Mouse (Mus musculus): ENCODE results near the gene Foxm1. TPM values are rescaled to one million over a fixed set of nuclear protein-coding genes. Genes with fewer than 3 reads are reported as not detected.

Gene Foxm1
- 61.0 and 67.7 TPM in 2 replicates for polyA plus RNA-seq (2016; fragmentation: Nextera tagmentation; extraction: Ambion mirVana)

- peak within 1 kb of the TSS; percentile 93 for H3K27ac ChIP-seq (replicated peaks)
- H3K9ac ChIP-seq (replicated peaks): peak within 1 kb of the TSS; percentile 85
- ATAC-seq (ENCODE audit: low FRiP score, low read depth): peak; percentile 87
- H3K4me3 ChIP-seq: peak within 1 kb of the TSS; percentile 79
- under 1% methylated on average over 66 of the region's 76 CpGs for WGBS
- peak within 1 kb of the TSS; percentile 91 for H3K4me2 ChIP-seq (replicated peaks)
- no peaks in the 10 kb centered on the region for H3K9me3 ChIP-seq
- no peaks in the 10 kb centered on the region for H3K27me3 ChIP-seq
- peaks cover 41% of the 10 kb centered on the region for H3K4me1 ChIP-seq
- H3K36me3 ChIP-seq: peaks cover 32% of the 10 kb centered on the region
Measured at GRCm38 (mm10) chr6:128362381-128363006, at the start of gene Foxm1, which contains the start of gene Rhno1. TSS of gene Foxm1 (plus strand) at chr6:128362967. TSS of gene Rhno1 (minus strand) at chr6:128362911.

DNA sequence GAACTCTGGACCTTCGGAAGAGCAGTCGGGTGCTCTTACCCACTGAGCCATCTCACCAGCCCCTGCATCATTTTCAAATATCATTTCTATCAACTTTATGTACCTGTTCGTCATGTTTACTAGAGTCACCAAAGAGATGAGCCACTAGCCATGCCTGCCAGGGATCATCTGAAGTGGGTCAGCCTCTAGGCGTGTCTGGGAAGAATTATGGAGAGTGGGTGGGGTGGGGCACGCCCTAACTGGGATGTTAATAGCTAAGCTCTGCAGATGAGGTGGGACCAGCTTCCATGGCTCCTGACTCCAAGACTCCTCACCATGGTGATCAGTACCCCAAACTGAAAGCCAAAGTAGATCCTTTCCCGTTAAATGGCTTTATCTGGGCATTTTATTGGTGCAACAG lies 48.0 kb upstream of the Foxm1 start:
- no peaks in the 10 kb centered on the region for H3K36me3 ChIP-seq
- no peak overlapping the region for H3K27ac ChIP-seq (replicated peaks)
- ATAC-seq (ENCODE audit: low FRiP score, low read depth): no peak
- no peak overlapping the region for H3K9ac ChIP-seq (replicated peaks)
- no peaks in the 10 kb centered on the region for H3K4me1 ChIP-seq
- no peaks in the 10 kb centered on the region for H3K9me3 ChIP-seq
- 86% methylated on average over 6 of the region's 6 CpGs for WGBS
- H3K4me3 ChIP-seq: no peak overlapping the region
- H3K4me2 ChIP-seq (replicated peaks): no peak overlapping the region
- H3K27me3 ChIP-seq: no peaks in the 10 kb centered on the region

DNA sequence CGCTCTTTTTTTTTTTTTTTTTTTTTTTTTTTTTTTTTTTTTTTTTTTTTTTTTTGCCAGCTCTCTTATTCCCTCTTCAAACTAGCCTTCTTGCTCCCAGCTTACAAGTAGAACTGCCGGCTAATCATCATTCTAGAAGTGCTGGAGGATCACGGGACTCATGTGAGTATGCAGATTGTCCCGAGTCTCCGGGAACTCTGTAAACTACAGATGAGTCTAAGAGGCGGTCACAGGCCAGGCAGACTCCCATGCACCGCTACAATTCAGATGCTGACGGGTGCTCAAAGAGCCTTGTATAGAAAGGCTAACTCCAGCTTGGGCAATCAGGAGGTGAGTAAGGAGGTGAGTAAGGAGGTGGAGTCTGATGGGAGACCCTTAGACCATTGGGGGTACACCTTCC lies 47.2 kb upstream of the Foxm1 start:
- no peak overlapping the region for H3K9ac ChIP-seq (replicated peaks)
- no peak overlapping the region for H3K4me3 ChIP-seq
- no peak overlapping the region for H3K27ac ChIP-seq (replicated peaks)
- H3K27me3 ChIP-seq: no peaks in the 10 kb centered on the region
- ATAC-seq (ENCODE audit: low FRiP score, low read depth): no peak
- H3K4me2 ChIP-seq (replicated peaks): no peak overlapping the region
- H3K9me3 ChIP-seq: no peaks in the 10 kb centered on the region
- H3K4me1 ChIP-seq: no peaks in the 10 kb centered on the region
- no peaks in the 10 kb centered on the region for H3K36me3 ChIP-seq
- 81% methylated on average over 7 of the region's 8 CpGs for WGBS

- no peaks in the 10 kb centered on the region for H3K27me3 ChIP-seq
- peaks cover 23% of the 10 kb centered on the region for H3K36me3 ChIP-seq
- H3K9me3 ChIP-seq: no peaks in the 10 kb centered on the region
- ATAC-seq (ENCODE audit: low FRiP score, low read depth): peak; percentile 38; the same call in 1 of the 2 replicates
- no peaks in the 10 kb centered on the region for H3K4me1 ChIP-seq
- H3K9ac ChIP-seq (replicated peaks): no peak overlapping the region
- H3K4me3 ChIP-seq: no peak overlapping the region
- no peak overlapping the region for H3K27ac ChIP-seq (replicated peaks)
- WGBS: 15% methylated on average over 4 of the region's 4 CpGs
- H3K4me2 ChIP-seq (replicated peaks): no peak overlapping the region
Measured at GRCm38 (mm10) chr6:128318317-128318716, 44.5 kb upstream of the Foxm1 start.

- H3K4me2 ChIP-seq (replicated peaks): no peak overlapping the region
- H3K9ac ChIP-seq (replicated peaks): no peak overlapping the region
Measured at GRCm38 (mm10) chr6:128334397-128335124, 28.2 kb upstream of the Foxm1 start.

GRCm38 (mm10) chr6:128337467-128337866 lies 25.3 kb upstream of the Foxm1 start:
- Histone ChIP-seq H3K9ac (replicated peaks) (no peak overlapping the region), H3K36me3 (peaks cover 35% of the 10 kb centered on the region), H3K4me1 (peaks cover 8% of the 10 kb centered on the region; the same call in 1 of the 2 replicates), H3K27me3 (no peaks in the 10 kb centered on the region), H3K27ac (replicated peaks) (no peak overlapping the region), H3K4me2 (replicated peaks) (no peak overlapping the region), H3K4me3 (no peak overlapping the region), H3K9me3 (no peaks in the 10 kb centered on the region)
- ATAC-seq (ENCODE audit: low FRiP score, low read depth): no peak
- 80% methylated on average over 7 of the region's 7 CpGs for WGBS

More at GRCm38 (mm10) chr6:128334397-128335124, 28.2 kb upstream of the Foxm1 start:
- ATAC-seq (ENCODE audit: low FRiP score, low read depth): peak; percentile 80
- peaks cover 8% of the 10 kb centered on the region; the same call in 1 of the 2 replicates for H3K4me1 ChIP-seq
- no peaks in the 10 kb centered on the region for H3K27me3 ChIP-seq
- H3K9me3 ChIP-seq: peaks cover 13% of the 10 kb centered on the region
- no peak overlapping the region for H3K27ac ChIP-seq (replicated peaks)
- H3K4me3 ChIP-seq: no peak overlapping the region
- WGBS: 18% methylated on average over 12 of the region's 12 CpGs
- peaks cover 56% of the 10 kb centered on the region for H3K36me3 ChIP-seq

DNA sequence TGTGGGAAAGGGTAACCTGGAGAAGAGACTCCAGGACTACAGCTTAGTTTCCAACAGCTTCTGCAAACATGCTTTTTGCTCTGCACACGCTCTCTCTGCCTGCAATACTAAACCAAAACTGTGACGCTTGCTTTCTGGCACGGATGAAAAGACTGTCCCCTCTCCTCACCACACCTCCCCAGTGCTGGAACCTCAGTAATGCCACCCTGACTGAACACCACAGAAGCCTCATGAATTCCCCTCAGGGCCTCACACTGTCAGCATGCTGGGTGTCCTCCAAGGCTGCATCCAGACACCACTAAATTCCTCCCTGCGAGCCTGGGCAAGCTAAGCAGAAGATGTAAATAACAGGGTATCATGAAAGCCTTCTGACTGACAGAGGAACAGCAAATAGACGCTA lies 23.9 kb upstream of the Foxm1 start:
- peaks cover 26% of the 10 kb centered on the region for H3K36me3 ChIP-seq
- H3K4me1 ChIP-seq: peaks cover 8% of the 10 kb centered on the region; the same call in 1 of the 2 replicates
- H3K27ac ChIP-seq (replicated peaks): 0 out of 2 replicates have a peak overlapping the region, but pooled peaks have one; percentile 4
- H3K27me3 ChIP-seq: no peaks in the 10 kb centered on the region
- no peaks in the 10 kb centered on the region for H3K9me3 ChIP-seq
- no peak overlapping the region for H3K4me2 ChIP-seq (replicated peaks)
- no peak overlapping the region for H3K4me3 ChIP-seq
- no peak for ATAC-seq (ENCODE audit: low FRiP score, low read depth)
- H3K9ac ChIP-seq (replicated peaks): no peak overlapping the region
- 55% methylated on average over 5 of the region's 5 CpGs for WGBS

DNA sequence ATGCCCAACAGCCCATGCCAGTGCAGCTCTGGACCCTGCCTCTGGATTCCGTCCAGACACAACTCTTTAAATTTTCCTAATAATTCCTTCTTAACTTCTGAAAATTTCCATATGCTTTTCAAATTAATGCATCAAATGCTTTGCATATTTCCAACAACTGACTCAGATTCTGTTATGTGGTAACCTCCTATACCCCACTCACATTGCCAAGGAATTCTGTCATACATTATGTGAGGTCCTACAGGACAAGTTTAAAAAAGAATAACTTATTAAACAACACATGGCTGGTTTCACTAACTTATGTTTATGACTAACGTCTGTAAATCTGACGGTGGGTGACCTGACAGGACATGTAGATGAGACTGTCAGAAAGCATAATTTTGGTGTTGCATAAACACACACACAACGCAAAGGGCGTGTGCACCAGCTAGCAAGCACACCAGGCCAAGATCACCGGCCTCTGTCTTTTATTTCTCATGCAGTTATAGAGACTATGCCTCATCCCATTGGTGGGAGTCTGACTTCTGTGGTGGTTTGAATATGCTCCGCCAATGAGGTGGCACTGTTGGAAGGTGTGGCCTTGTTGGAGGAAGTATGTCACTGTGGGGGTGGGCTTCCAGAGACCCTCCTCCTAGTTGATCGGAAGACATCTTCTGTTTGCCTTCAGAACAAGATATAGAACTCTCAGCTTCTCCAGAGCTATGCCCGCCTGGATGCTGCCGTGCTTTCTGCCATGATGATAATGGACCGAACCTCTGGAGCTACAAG lies 20.6 kb upstream of the Foxm1 start:
- no peak overlapping the region for H3K4me3 ChIP-seq
- H3K9ac ChIP-seq (replicated peaks): no peak overlapping the region
- no peaks in the 10 kb centered on the region for H3K4me1 ChIP-seq
- no peaks in the 10 kb centered on the region for H3K27me3 ChIP-seq
- 95% methylated on average over 11 of the region's 11 CpGs for WGBS
- no peak overlapping the region for H3K27ac ChIP-seq (replicated peaks)
- H3K36me3 ChIP-seq: peaks cover 13% of the 10 kb centered on the region
- no peak for ATAC-seq (ENCODE audit: low FRiP score, low read depth)
- H3K4me2 ChIP-seq (replicated peaks): no peak overlapping the region
- H3K9me3 ChIP-seq: no peaks in the 10 kb centered on the region

DNA sequence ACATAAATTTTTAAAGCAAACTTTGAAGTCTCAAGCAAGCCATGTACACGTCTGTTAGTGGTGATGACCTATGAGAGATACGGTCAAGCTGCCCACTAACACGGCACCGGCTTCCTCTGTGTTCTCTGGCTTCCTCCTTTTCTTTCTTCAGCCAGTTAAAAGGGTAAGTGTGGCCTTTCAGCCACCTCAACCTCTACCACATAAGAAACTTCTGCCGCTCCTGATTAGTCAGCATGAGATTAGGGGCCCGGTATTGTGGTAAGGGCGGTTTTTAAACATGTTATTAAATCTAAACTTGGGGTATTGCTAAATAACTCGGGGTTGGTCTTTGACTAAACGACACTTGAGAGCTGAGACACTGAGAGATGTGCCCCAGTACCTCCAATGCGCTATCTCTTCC lies 17.1 kb upstream of the Foxm1 start:
- no peak overlapping the region for H3K9ac ChIP-seq (replicated peaks)
- no peak overlapping the region for H3K4me2 ChIP-seq (replicated peaks)
- H3K36me3 ChIP-seq: peaks cover 17% of the 10 kb centered on the region
- H3K27ac ChIP-seq (replicated peaks): no peak overlapping the region
- no peaks in the 10 kb centered on the region for H3K4me1 ChIP-seq
- no peak for ATAC-seq (ENCODE audit: low FRiP score, low read depth)
- H3K9me3 ChIP-seq: no peaks in the 10 kb centered on the region
- no peaks in the 10 kb centered on the region for H3K27me3 ChIP-seq
- WGBS: 95% methylated on average over 10 of the region's 10 CpGs
- no peak overlapping the region for H3K4me3 ChIP-seq

DNA sequence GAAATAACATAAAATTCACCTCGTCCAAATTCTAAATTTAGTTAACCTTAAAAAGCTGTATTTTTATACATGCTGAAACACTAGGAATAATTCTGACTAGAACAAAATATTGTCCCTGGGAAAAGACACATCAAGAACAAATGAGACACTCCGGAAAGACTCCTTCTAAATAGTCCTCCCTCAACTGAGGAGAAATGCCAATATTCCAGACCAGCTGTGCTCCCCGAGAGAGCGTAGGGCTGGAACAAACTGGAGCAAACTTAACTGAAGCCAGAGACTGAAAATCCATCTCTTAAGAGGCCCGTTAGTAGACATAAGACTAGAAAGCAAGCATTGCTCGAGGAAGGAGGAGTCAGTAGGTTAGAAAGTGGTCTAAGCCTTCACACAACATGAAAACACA lies 16.0 kb upstream of the Foxm1 start:
- no peak overlapping the region for H3K4me3 ChIP-seq
- peaks cover 22% of the 10 kb centered on the region for H3K36me3 ChIP-seq
- no peak for ATAC-seq (ENCODE audit: low FRiP score, low read depth)
- H3K4me1 ChIP-seq: no peaks in the 10 kb centered on the region
- H3K9ac ChIP-seq (replicated peaks): no peak overlapping the region
- no peak overlapping the region for H3K4me2 ChIP-seq (replicated peaks)
- no peaks in the 10 kb centered on the region for H3K9me3 ChIP-seq
- H3K27ac ChIP-seq (replicated peaks): no peak overlapping the region
- WGBS: 90% methylated on average over 6 of the region's 6 CpGs
- no peaks in the 10 kb centered on the region for H3K27me3 ChIP-seq

DNA sequence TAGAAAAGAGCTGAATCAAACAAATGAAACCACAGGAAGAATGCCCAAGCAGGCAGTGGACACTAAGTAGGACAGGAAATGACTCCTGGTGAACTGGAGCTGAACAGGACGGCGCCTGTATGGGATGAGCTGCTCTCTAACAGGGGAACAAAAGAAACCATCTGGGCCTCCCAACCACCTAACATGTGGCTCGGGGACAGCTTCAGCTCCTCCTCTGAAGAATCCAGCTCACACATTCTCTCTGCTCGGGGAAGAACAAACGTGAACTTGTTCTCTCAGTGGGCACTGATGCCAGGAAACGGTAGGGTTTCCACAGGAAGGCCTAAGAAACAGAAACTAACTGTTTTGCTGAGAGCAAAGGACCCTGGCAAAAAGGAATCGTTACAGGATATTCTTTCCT lies 13.1 kb upstream of the Foxm1 start:
- Histone ChIP-seq H3K36me3 (peaks cover 13% of the 10 kb centered on the region), H3K27ac (replicated peaks) (no peak overlapping the region), H3K4me1 (peaks cover 10% of the 10 kb centered on the region), H3K9me3 (no peaks in the 10 kb centered on the region), H3K27me3 (no peaks in the 10 kb centered on the region), H3K9ac (replicated peaks) (no peak overlapping the region), H3K4me3 (no peak overlapping the region), H3K4me2 (replicated peaks) (no peak overlapping the region)
- WGBS: 45% methylated on average over 7 of the region's 7 CpGs
- no peak for ATAC-seq (ENCODE audit: low FRiP score, low read depth)

DNA sequence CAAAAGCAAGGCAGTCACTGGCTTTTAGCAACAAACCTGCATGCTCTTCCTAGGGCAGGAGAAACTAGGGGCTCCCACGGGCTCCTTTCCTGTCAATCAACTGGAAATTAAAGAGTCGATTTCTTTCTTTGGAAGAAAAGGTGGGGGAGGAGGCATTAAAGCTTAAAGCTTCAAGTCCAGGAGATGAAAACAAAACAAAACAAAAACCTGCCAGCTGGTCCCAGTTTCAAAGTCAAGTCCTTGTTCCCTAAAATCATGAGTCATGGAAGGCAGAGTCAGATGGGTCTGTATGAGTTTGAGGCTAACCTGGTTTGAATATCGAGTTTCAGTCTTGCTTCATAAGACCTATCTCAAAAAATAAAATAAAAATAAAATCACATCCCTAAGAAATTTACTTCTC lies 8.6 kb upstream of the Foxm1 start:
- peaks cover 36% of the 10 kb centered on the region for H3K36me3 ChIP-seq
- no peaks in the 10 kb centered on the region for H3K9me3 ChIP-seq
- peaks cover 17% of the 10 kb centered on the region for H3K4me1 ChIP-seq
- H3K27ac ChIP-seq (replicated peaks): no peak overlapping the region
- ATAC-seq (ENCODE audit: low FRiP score, low read depth): no peak
- peak overlapping the region; percentile 69; the same call in 1 of the 2 replicates for H3K4me2 ChIP-seq (replicated peaks)
- WGBS: 43% methylated on average over 3 of the region's 3 CpGs
- H3K4me3 ChIP-seq: no peak overlapping the region
- no peaks in the 10 kb centered on the region for H3K27me3 ChIP-seq
- H3K9ac ChIP-seq (replicated peaks): no peak overlapping the region
